Mouse (Mus musculus) kidney, embryonic 14.5 days (tissue): Measurements from ENCODE around the gene Rabepk. TPM values are rescaled to one million over a fixed set of nuclear protein-coding genes. Genes with fewer than 3 reads are reported as not detected.

Experiments used
- ATAC-seq: fragments of 200-750 bp; cut with Nextera tagmentation; 2 replicates; pipeline ENCODE4 v1.8.0; 2017; ENCODE audit warnings: moderate number of reproducible peaks, mild to moderate bottlenecking, moderate TSS enrichment, moderate library complexity; ENCODE audit not compliant: low FRiP score, low TSS enrichment
- H3K27ac ChIP-seq: fragments of 300-500 bp; sonication (generic); 2 replicates; pipeline ENCODE4 v1.5.1; 2014; ENCODE audit warnings: low read depth, mild to moderate bottlenecking, low read length, moderate library complexity, mixed read lengths
- H3K27me3 ChIP-seq: fragments of 300-500 bp; sonication (generic); 2 replicates; pipeline ENCODE4 v1.6.1; 2014; ENCODE audit warnings: mild to moderate bottlenecking, low read length; ENCODE audit not compliant: control insufficient read depth, insufficient read depth
- H3K36me3 ChIP-seq: fragments of 300-500 bp; sonication (generic); 2 replicates; pipeline ENCODE4 v1.6.1; 2014; ENCODE audit warnings: low read length, mixed read lengths; ENCODE audit not compliant: control insufficient read depth, insufficient read depth
- H3K4me1 ChIP-seq: fragments of 300-500 bp; sonication (generic); 2 replicates; pipeline ENCODE4 v1.6.1; 2014; ENCODE audit warnings: low read length, mixed read lengths; ENCODE audit not compliant: control insufficient read depth, insufficient read depth
- H3K4me2 ChIP-seq: fragments of 300-500 bp; sonication (generic); replicated peaks from 2 replicates; pipeline ENCODE4 v1.6.1; 2014; ENCODE audit warnings: low read depth, mild to moderate bottlenecking, low read length
- H3K4me3 ChIP-seq: fragments of 300-500 bp; sonication (generic); 2 replicates; pipeline ENCODE4 v1.5.1; 2014; ENCODE audit warnings: mild to moderate bottlenecking, low read length
- H3K9ac ChIP-seq: fragments of 300-500 bp; sonication (generic); 2 replicates; pipeline ENCODE4 v1.6.1; 2014; ENCODE audit warnings: low read depth, mild to moderate bottlenecking, low read length, moderate library complexity
- H3K9me3 ChIP-seq: fragments of 300-500 bp; sonication (generic); 2 replicates; pipeline ENCODE4 v1.6.1; 2016; ENCODE audit warnings: low read length; ENCODE audit not compliant: control insufficient read depth
- WGBS: fragments of 180-500 bp; shearing (Covaris S2); extraction: QIAGEN DNeasy Blood & Tissue Kit; methylation state at CpG from one replicate; pipeline ENCODE4 v1.1.7; 2014; 5-methylcytosine and 5-hydroxymethylcytosine counted together
- polyA plus RNA-seq: library from polyadenylated mRNA; unstranded; fragments of >200 nt; fragmentation: Nextera tagmentation; extraction: Ambion mirVana; gene quantifications from 2 replicates; pipeline ENCODE4 v1.2.1, GENCODE M21; 2014

Rabepk gene
- polyA plus RNA-seq, 1 experiment from 2014 or later, result 35.9 TPM

GRCm38 (mm10) chr2:34774493-34774892, 25.2 kb downstream of the Rabepk start:
- 85% methylated on average over 6 of the region's 6 CpGs for WGBS
- Histone ChIP-seq H3K36me3 (peaks cover 70% of the 10 kb centered on the region), H3K4me1 (peaks cover 41% of the 10 kb centered on the region), H3K4me3 (peak overlapping the region; percentile 99), H3K27me3 (no peaks in the 10 kb centered on the region), H3K27ac (no peak overlapping the region), H3K9ac (0 out of 2 replicates have a peak overlapping the region, but pooled peaks have one; percentile 23), H3K4me2 (peak overlapping the region; percentile 81), H3K9me3 (no peaks in the 10 kb centered on the region)
- no peak for ATAC-seq

- H3K9ac ChIP-seq, result peak overlapping the region; percentile 23; the same call in 1 of the 2 replicates
- no peak overlapping the region for H3K27ac ChIP-seq
- H3K36me3 ChIP-seq, result peaks cover 61% of the 10 kb centered on the region
- WGBS, result 86% methylated on average over 4 of the region's 4 CpGs
- H3K4me3 ChIP-seq, result peak overlapping the region; percentile 99
- no peaks in the 10 kb centered on the region for H3K27me3 ChIP-seq
- no peak for ATAC-seq
- H3K4me2 ChIP-seq, result peak overlapping the region; percentile 81
- H3K9me3 ChIP-seq, result no peaks in the 10 kb centered on the region
- peaks cover 41% of the 10 kb centered on the region for H3K4me1 ChIP-seq
Observed at GRCm38 (mm10) chr2:34773673-34774072, 26.0 kb downstream of the Rabepk start.

GRCm38 (mm10) chr2:34772252-34773235, 27.2 kb downstream of the Rabepk start:
- Histone ChIP-seq H3K36me3 (peaks cover 50% of the 10 kb centered on the region), H3K27ac (peak overlapping the region; percentile 90), H3K9me3 (no peaks in the 10 kb centered on the region), H3K27me3 (no peaks in the 10 kb centered on the region), H3K4me1 (peaks cover 40% of the 10 kb centered on the region), H3K9ac (peak overlapping the region; percentile 99), H3K4me3 (peak overlapping the region; percentile 99), H3K4me2 (peak overlapping the region; percentile 81)
- no peak for ATAC-seq
- WGBS, result 4% methylated on average over 50 of the region's 50 CpGs

GRCm38 (mm10) chr2:34771368-34772226, 28.1 kb downstream of the Rabepk start, which contains the start of gene Hspa5:
TSS of gene Hspa5 (plus strand) at chr2:34771970.
- H3K36me3 ChIP-seq, result peaks cover 41% of the 10 kb centered on the region
- peaks cover 33% of the 10 kb centered on the region for H3K4me1 ChIP-seq
- WGBS, result under 1% methylated on average over 60 of the region's 60 CpGs
- no peaks in the 10 kb centered on the region for H3K9me3 ChIP-seq
- no peaks in the 10 kb centered on the region for H3K27me3 ChIP-seq
- H3K27ac ChIP-seq, result peak within 1 kb of the TSS; percentile 92
- H3K9ac ChIP-seq, result peak within 1 kb of the TSS; percentile 99
- H3K4me3 ChIP-seq, result peak within 1 kb of the TSS; percentile 99
- H3K4me2 ChIP-seq, result peak within 1 kb of the TSS; percentile 81
- ATAC-seq, result peak; percentile 99

GRCm38 (mm10) chr2:34770951-34771350, 28.8 kb downstream of the Rabepk start:
- Histone ChIP-seq H3K27ac (peak overlapping the region; percentile 92), H3K36me3 (peaks cover 34% of the 10 kb centered on the region), H3K27me3 (no peaks in the 10 kb centered on the region), H3K9me3 (no peaks in the 10 kb centered on the region), H3K4me3 (peak overlapping the region; percentile 83), H3K4me1 (peaks cover 29% of the 10 kb centered on the region), H3K9ac (peak overlapping the region; percentile 92), H3K4me2 (peak overlapping the region; percentile 48)
- no peak for ATAC-seq
- WGBS, result 4% methylated on average over 6 of the region's 6 CpGs

- Histone ChIP-seq H3K4me2 (peak overlapping the region; percentile 48), H3K27me3 (no peaks in the 10 kb centered on the region), H3K36me3 (peaks cover 25% of the 10 kb centered on the region), H3K4me3 (no peak overlapping the region), H3K9ac (no peak overlapping the region), H3K27ac (no peak overlapping the region), H3K9me3 (no peaks in the 10 kb centered on the region), H3K4me1 (peaks cover 20% of the 10 kb centered on the region)
- ATAC-seq, result no peak
- WGBS, result 87% methylated on average over 2 of the region's 2 CpGs
Observed at GRCm38 (mm10) chr2:34770049-34770448, 29.7 kb downstream of the Rabepk start.

- Histone ChIP-seq H3K36me3 (no peaks in the 10 kb centered on the region), H3K9ac (no peak overlapping the region), H3K9me3 (no peaks in the 10 kb centered on the region), H3K4me3 (no peak overlapping the region), H3K27me3 (no peaks in the 10 kb centered on the region), H3K27ac (no peak overlapping the region), H3K4me1 (no peaks in the 10 kb centered on the region), H3K4me2 (no peak overlapping the region)
- no peak for ATAC-seq
- WGBS, result 78% methylated on average over 12 of the region's 12 CpGs
Observed at GRCm38 (mm10) chr2:34764801-34765200, 34.9 kb downstream of the Rabepk start.

GRCm38 (mm10) chr2:34762872-34763271, 36.8 kb downstream of the Rabepk start:
- Histone ChIP-seq H3K27me3 (no peaks in the 10 kb centered on the region), H3K27ac (no peak overlapping the region), H3K4me2 (no peak overlapping the region), H3K9me3 (no peaks in the 10 kb centered on the region), H3K4me1 (no peaks in the 10 kb centered on the region), H3K36me3 (no peaks in the 10 kb centered on the region), H3K9ac (no peak overlapping the region), H3K4me3 (no peak overlapping the region)
- no peak for ATAC-seq
- WGBS, result 67% methylated on average over 2 of the region's 2 CpGs
